Mouse (Mus musculus) ES-Bruce4 (cell line): ENCODE data around the gene Fbxl17.

ENCODE experiments used
- CTCF ChIP-seq: IDR thresholded peaks from one replicate; pipeline ENCODE4 v1.8.1; 2011; ENCODE audit warnings: low read depth, low read length
- POLR2A ChIP-seq: IDR thresholded peaks from one replicate; pipeline ENCODE4 v1.8.1; 2011; ENCODE audit warnings: low read length; ENCODE audit not compliant: insufficient read depth

- TF ChIP-seq CTCF (no peak), POLR2A (no peak)
Observed at GRCm38 (mm10) chr17:63312330-63312729, 187.5 kb downstream of the Fbxl17 start.
